Mouse (Mus musculus) T-cell, adult 2 months (primary cell): ENCODE measurements at regions not wholly inside any gene's neighbourhood (a gene's known extent, or its start where the extent isn't known, plus 50 kb on each side); places are given as distances from the start of the nearest gene placed in this dataset.

ENCODE experiments used
- DNase-seq: peaks from one replicate; pipeline ENCODE4 v3.0.0; 2022; ENCODE audit warnings: low spot score

GRCm38 (mm10) chr5:149908376-149909078 is 109.9 kb upstream of the Rxfp2 start:
- no peak for DNase-seq

GRCm38 (mm10) chr5:149909108-149909739 is 109.3 kb upstream of the Rxfp2 start:
- no peak for DNase-seq

GRCm38 (mm10) chr5:149909971-149910370 is 108.5 kb upstream of the Rxfp2 start:
- no peak for DNase-seq

- DNase-seq = no peak
Measured at GRCm38 (mm10) chr5:149911968-149912367, 106.5 kb upstream of the Rxfp2 start.

- DNase-seq = no peak
Measured at GRCm38 (mm10) chr5:149915761-149916160, 102.7 kb upstream of the Rxfp2 start.

DNA sequence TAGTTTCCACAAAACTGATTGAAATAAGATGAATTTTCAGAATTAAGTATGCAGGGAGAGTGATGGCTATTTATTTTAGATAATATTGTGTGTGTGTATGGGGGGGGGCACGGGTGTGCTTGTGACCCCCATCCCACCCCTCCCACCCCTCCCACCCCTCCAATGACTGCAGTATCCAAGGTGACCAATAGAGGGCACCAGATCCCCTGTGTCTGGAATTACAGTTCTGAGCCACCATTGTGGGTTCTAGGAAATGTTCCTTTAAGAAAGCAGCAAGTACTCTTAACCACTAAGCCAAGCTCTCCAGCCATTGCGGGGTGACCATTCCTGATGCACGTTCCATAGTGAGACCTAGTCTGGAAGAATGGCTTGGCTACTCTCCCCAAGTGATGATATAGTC is 101.1 kb upstream of the Rxfp2 start:
- DNase-seq = no peak

DNA sequence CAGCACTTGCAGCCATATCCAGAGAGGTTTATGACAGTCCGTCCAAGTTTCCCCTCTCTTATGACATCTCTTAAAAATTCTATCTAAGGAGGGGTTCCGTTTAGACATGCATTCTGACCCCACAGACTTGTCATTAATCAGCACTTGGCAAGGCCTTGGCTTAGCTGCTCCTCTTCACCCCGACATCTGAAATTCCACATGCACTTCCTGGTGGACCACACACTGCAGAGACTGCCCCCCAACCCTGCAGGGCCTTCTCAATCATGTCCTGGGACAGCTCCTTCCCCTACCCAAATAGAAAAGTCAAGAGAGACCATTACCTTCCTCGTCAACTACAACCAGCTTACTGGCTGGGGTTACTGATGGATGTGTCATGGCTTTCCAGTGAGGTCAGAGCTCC is 99.4 kb upstream of the Rxfp2 start:
- no peak for DNase-seq

- DNase-seq = no peak
Measured at GRCm38 (mm10) chr5:149920326-149920725, 98.1 kb upstream of the Rxfp2 start.

DNA sequence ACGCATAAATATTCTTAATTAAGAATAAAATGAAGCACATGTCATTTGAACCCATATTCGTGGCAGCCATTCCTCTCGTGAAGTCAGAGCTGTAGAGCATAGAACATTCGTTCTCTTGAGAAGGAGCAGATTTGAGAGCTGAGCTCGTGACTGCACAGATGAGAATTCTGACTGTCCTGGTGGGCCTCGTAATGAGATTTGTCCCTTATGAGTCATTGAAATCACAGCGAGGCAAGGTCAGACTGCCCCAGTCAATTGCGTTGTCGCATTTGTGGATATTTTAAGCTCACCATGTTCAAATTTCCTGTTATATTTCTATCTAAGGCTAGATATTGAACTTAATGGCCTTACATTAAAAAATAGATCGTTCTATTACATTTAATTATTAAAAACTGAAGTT is 94.0 kb upstream of the Rxfp2 start:
- DNase-seq = no peak

DNA sequence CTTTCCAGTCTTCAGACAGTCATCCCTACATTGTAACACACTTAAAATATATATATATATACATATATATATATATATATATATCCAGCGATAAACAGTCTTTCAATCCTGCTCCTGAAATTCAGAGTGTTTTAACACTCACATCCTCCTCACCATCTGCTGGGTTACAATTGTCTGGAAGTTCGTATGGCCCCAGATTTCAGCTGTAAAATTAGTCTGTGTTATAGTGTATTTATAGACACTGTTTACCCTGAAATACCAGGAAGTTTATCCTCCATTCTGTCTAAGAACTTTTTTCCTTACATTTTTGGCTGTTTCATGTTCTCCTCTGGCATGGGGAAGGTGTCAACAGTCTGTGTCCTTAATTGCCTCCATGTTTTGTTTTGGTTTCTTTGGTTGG is 91.7 kb upstream of the Rxfp2 start:
- DNase-seq = no peak

DNA sequence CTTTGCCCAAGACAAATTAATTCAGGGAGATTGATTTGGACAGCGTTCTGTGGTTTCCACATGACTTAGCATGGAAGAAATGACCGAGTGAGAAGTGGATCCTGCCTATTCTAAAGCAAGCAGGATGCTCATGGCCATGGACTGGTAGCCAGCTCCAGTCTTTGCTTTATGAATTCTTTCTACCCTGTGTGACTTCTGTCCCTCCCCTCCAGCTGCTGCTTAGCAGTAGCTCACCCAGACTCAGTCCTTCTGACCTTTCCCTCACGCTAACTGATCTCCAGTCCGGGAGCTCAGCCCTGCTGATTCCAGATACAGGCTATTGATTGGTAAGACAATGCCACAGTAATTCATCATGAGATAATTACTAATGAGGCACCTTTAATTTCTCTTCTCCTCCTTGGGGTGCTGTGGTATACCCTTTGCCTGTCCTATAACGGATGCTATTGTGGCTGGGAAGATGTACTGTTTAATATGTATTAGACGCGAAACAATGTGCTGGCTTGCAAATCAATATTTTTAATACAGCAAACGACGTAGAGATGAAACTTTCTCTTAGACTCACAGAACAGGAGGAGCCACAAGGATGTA is 86.8 kb upstream of the Rxfp2 start:
- no peak for DNase-seq

GRCm38 (mm10) chr5:149932220-149932619 is 86.3 kb upstream of the Rxfp2 start:
- DNase-seq = no peak

DNA sequence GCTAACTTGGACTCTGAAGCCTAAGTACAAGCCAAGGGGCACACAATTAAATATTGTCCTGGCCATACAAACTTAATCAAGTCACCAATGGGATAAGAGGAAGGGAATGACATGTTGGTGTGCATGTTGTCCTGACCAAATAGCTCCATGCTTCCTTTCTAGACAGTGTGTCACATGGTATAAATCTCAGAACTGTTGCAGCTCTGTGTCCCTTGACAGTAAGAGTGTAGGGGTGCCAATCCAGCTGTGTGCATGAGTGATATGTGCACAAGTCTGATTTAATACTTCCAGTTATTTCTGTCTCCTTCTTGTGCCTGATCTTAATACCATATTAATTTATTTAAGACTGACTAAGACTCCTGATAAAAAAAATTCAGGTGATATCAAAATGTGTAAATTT is 72.8 kb upstream of the Rxfp2 start:
- DNase-seq = no peak

GRCm38 (mm10) chr5:149947491-149947890 is 71.0 kb upstream of the Rxfp2 start:
- no peak for DNase-seq

- no peak for DNase-seq
Measured at GRCm38 (mm10) chr5:149956931-149957330, 61.5 kb upstream of the Rxfp2 start.

GRCm38 (mm10) chr5:149961178-149961577 is 57.3 kb upstream of the Rxfp2 start:
- DNase-seq = no peak

GRCm38 (mm10) chr5:149964748-149965147 is 53.7 kb upstream of the Rxfp2 start:
- no peak for DNase-seq
